Mouse (Mus musculus): ENCODE results near the gene Gm17334.
A peak's percentile ranks its signal among the peaks of the same experiment; 100 is the strongest.
"Not testable (repeated sequence)": the region's sequence is repeated elsewhere in the genome, so short reads cannot be mapped to it uniquely, and the experiment has no call there.

Gm17334 gene

DNA sequence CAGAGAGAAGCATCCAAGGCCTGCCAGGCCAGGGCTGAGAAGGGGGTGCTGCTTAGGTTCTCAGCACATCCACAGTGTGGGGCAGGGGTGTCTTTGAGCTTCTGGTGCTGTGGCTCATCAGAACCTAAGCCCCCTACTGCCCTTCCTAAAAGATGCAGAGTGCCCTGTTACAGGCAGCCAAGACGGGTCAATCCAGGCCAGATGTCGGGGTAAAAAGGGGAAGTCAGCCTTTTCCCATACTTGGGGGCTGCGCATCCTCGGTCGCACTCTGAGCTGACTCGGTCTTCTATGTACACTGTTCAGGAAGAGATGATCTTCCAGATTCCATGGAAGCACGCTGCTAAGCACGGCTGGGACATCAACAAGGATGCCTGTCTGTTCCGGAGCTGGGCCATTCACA lies 451 bp downstream of the Gm17334 start:
- peak in 1 of 2 experiments; percentile 33 for DNase-seq (ENCODE audit: low read depth in 1 of 2, low spot score in 2 of 2)

DNA sequence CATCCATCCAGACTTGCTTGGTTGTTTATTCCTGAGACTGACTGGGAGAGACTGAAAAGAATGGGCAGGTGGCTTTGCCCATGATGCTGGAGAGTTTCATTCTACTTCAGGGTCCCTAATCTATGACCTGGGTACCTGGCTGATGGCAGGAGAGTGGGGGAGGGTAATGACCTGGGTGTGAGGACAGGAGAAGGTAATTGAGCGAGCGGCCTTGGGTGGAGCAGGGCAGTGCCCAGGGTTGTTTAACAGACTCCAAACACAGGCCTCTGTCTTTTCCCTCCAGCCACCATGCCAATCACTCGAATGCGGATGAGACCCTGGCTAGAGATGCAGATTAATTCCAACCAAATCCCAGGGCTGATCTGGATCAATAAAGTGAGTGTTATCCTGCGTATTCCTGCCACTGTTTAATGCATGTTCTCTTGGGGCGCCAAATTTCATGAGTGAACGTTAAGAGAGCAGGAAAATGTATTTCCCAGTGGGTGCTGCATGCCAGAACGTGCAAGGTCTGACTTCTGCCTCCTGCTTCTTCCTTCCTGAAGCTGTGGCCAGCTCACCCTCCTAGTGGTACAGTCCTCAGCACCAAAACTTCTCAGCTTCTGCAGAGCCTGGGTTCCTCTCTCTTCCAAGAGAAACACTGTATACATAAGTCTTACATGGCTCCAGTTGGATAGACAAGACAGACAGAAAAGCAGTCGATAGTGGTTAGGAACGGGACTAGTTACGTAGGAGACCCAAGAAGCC lies 1.8 kb downstream of the Gm17334 start:
- no peak for DNase-seq (ENCODE audit: low read depth in 1 of 2, low spot score in 2 of 2)

DNA sequence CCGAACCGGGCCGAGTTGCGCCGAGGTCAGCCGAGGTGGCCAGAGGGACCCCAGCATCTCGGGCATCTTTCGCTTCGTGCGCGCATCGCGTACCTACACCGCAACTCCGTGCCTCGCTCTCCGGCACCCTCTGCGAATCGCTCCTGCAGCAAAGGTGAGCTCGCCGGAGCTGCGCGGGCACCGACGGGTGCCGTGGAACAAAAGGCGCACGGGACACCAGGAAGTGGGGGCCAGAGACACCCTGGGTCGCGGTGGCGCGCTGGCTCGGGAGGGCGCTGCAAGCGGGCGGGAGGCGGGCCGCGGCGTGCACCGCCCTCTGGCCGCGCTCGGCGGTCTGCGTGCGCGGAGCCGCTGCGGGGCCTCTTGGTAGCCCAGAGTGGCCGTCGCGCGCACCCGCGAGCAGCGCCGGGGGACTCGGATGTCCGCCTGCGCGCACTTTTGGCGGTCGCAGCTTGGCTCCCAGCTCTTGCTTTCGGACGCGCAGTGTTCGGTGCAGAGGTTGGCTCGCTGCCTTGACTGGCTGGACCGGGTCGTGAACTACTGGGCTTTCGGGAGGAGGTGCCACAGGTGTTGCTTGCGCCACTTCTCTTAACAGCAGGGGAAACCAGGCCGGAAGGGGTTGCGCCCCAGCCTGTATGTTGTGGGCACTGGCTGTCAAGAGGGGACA lies 2.7 kb downstream of the Gm17334 start:
- DNase-seq (ENCODE audit: low read depth in 1 of 2, low spot score in 2 of 2) = peak in 1 of 2 experiments; percentile 54

DNA sequence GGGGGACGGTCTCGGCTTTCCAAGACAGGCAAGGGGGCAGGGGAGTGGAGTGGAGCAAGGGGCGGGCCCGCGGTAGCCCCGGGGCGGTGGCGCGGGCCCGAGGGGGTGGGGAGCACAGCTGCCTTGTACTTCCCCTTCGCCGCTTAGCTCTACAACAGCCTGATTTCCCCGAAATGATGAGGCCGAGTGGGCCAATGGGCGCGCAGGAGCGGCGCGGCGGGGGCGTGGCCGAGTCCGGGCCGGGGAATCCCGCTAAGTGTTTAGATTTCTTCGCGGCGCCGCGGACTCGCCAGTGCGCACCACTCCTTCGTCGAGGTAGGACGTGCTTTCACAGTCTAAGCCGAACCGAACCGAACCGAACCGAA lies 3.2 kb downstream of the Gm17334 start, which contains the start of gene Irf1:
Gene Irf1, plus strand, starts transcription at position 255 of the 365 bp plus-strand sequence.
- peak; percentile 93 to 97 for DNase-seq (ENCODE audit: low read depth in 1 of 2, low spot score in 2 of 2)

GRCm38 (mm10) chr11:53769185-53769576 lies 3.8 kb downstream of the Gm17334 start:
- DNase-seq (ENCODE audit: low read depth in 1 of 2, low spot score in 2 of 2) = no peak

- DNase-seq (ENCODE audit: low read depth in 1 of 2, low spot score in 2 of 2) = no peak
Measured at GRCm38 (mm10) chr11:53768422-53769184, 4.4 kb downstream of the Gm17334 start.

GRCm38 (mm10) chr11:53764581-53764980 lies 8.4 kb downstream of the Gm17334 start:
- DNase-seq (ENCODE audit: low read depth in 1 of 2, low spot score in 2 of 2) = no peak

DNA sequence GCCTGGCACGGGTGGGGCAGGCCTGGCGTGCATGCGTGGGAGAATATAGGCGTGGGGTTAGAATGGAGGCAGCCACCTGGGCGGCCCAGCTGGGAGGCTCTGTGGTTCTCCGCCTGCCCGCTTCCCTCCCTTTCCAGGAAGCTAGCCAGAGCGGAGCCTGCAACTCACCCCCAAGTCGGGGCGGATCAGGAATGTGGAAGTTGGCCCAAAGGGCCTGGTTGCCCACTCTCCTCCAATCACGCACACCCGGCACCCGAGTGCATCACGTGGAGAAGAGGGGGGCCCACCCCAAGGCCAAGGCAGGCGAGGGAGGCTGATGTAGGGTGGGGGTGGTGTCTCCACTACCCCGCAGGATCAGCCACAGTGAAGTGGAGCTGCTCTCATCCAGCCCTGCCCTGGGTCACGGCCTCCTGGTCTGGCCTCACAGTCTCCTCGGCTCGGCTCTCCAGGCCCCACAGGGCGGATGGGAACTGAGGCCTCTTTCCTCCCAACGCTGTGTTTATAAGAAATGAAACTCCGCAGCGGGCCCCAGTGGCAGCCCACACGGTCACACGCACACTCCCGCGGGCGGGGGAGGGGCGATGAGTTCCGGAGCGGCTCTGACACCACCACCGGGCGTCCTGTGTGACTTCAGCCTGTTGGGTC lies 9.4 kb downstream of the Gm17334 start:
- peak; percentile 87 to 94 for DNase-seq (ENCODE audit: low read depth in 1 of 2, low spot score in 2 of 2)

GRCm38 (mm10) chr11:53762827-53763495 lies 10.0 kb downstream of the Gm17334 start:
- DNase-seq (ENCODE audit: low read depth in 1 of 2, low spot score in 2 of 2) = peak in 1 of 2 experiments; percentile 61

DNA sequence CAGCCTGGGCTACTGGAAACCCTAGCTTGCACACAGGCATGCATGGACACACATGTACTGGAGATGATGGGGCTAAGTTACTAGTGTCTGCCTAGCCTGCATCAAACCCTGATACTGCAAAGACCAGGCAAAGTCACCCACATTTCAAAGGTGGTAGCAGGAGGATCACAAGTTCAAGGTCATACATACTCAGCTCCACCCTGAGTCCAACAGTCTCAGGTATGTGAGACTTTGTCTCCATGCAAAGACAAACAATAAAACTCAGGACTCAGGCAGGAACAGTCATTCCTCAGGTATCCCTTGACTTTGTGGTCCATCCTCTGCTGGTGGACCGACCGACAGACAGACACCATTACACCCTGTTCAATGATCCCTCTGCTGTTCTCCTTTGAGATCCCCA lies 10.6 kb downstream of the Gm17334 start:
- no peak for DNase-seq (ENCODE audit: low read depth in 1 of 2, low spot score in 2 of 2)

- DNase-seq (ENCODE audit: low read depth in 1 of 2, low spot score in 2 of 2) = no peak
Measured at GRCm38 (mm10) chr11:53761822-53762221, 11.2 kb downstream of the Gm17334 start.

- DNase-seq (ENCODE audit: low read depth in 1 of 2, low spot score in 2 of 2) = no peak
Measured at GRCm38 (mm10) chr11:53761284-53761683, 11.7 kb downstream of the Gm17334 start.

- DNase-seq (ENCODE audit: low read depth in 1 of 2, low spot score in 2 of 2) = no peak
Measured at GRCm38 (mm10) chr11:53759545-53760406, 13.2 kb downstream of the Gm17334 start.

DNA sequence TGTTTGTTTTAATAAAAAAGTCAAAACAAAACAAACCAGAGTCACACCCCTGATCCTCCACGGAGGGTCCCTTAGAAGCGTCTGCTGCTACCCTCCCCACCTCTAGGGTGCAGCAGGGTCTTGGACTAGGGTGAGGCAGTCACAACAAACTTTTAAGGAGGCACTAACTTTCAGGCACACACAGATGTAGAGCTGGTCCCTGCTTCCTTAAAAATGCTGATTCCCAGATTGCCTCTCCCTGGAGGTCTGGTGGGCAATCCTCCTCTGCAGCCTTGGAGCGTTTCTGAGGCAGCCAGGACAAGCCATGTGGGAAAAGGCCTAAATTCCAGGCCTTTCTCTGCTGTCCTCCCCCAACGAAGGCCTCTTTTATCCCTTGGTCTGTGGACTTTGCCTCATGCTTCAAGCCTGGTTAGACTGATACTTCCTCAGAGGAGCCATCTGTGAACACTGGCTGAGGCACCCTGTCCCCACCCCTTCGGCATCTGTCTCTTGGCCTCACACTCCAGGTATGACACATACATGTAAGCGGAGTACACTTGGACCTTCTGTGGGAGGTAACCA lies 14.1 kb downstream of the Gm17334 start:
- DNase-seq (ENCODE audit: low read depth in 1 of 2, low spot score in 2 of 2) = no peak

DNA sequence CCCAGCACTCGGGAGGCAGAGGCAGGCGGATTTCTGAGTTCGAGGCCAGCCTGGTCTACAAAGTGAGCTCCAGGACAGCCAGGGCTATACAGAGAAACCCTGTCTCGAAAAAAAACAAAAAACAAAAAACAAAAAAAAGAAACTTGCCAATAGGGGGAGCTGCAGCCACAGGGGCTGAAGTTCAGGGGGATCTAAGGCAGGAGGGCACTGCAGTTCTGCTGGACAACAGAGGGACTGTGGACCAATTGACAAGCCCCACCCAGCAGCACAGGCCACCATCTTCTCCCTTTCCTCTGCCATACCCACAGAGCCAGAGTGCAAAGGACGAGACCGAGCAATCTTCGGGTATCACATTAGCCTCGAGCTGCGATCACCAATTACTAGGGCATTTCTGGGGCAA lies 15.0 kb downstream of the Gm17334 start:
- not testable (repeated sequence) for DNase-seq (ENCODE audit: low read depth in 1 of 2, low spot score in 2 of 2)

GRCm38 (mm10) chr11:53757612-53758011 lies 15.4 kb downstream of the Gm17334 start:
- DNase-seq (ENCODE audit: low read depth in 1 of 2, low spot score in 2 of 2) = no peak

DNA sequence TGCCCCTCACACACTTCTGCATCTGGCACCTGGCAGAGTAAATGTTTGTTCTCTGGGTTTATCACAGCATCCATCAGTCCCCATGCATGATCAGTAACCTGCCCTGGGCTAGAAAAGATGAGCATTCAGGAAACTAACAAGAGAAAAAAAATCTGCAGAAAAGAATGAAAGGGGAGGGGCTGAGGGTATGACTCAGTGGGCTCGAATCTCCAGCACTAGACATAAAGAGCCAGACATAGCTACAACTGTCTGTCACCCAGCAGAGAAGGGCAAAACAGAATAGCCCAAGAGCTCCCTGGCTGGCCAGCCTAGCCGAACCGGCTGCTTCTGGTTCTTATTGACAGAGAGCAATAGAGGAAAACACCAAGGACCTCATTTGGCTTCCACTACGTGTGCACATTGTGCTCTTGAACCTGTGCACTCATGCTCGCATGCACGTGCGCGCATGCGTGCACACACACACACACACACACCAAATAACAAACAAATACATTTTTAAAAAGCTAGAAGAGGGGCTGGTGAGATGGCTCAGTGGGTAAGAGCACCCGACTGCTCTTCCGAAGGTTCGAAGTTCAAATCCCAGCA lies 17.9 kb downstream of the Gm17334 start:
- no peak for DNase-seq (ENCODE audit: low read depth in 1 of 2, low spot score in 2 of 2)

DNA sequence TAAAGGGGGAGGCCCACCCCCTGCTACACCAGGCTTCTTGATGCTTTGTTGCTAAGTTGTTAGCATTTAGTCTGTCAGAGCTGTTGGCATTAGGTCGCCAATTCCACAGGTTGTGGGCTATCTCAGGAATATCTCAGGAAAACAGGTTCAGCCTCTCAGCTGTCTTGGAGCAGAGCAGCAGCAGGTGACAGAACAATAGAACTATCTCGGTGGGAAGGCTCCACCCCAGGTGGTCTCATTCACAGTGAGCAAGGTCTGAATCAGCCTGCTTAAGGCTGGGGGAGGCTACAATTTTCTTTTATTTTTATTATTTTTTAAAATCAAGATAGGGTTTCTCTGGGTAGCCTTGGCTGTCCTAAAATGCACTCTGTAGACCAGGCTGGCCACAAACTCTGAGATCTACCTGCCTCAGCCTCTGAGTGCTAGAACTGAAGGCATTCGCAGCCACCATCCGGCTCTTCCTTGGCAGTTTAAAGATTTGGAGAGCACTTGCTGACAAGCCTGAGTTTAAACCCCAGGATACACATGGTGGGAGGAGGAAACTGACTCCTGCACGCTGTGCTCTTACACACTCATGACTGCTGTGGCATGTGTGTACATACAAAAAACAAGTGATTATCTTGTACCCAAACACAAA lies 23.2 kb downstream of the Gm17334 start:
- no peak for DNase-seq (ENCODE audit: low read depth in 1 of 2, low spot score in 2 of 2)

GRCm38 (mm10) chr11:53749306-53749705 lies 23.7 kb downstream of the Gm17334 start:
- DNase-seq (ENCODE audit: low read depth in 1 of 2, low spot score in 2 of 2) = no peak
